Mouse (Mus musculus): ENCODE data around the gene Adcy7. TPM values are rescaled to one million over a fixed set of nuclear protein-coding genes. Genes with fewer than 3 reads are reported as not detected.

Adcy7 gene
- polyA plus RNA-seq, 2 experiments = 20.0 to 24.7 TPM

- Histone ChIP-seq H3K27me3 (ENCODE audit: control insufficient read depth, insufficient read depth, low read length) (no peaks in the 10 kb centered on the region), H3K4me2 (ENCODE audit: low read depth) (no peak overlapping the region), H3K9me3 (ENCODE audit: control insufficient read depth, low read length) (no peaks in the 10 kb centered on the region), H3K9ac (replicated peaks) (no peak overlapping the region), H3K4me3 (ENCODE audit: insufficient read depth in 1 of 2, low read depth in 2 of 2, low read length in 2 of 2) (no peak overlapping the region), H3K36me3 (replicated peaks; ENCODE audit: control insufficient read depth, insufficient read depth, low read depth) (peaks cover 68% of the 10 kb centered on the region), H3K27ac (no peak overlapping the region), H3K4me1 (replicated peaks; ENCODE audit: control insufficient read depth in 2 of 2, insufficient read depth in 2 of 2, low read length in 1 of 2) (no peaks in the 10 kb centered on the region)
- WGBS (ENCODE audit: insufficient replicate concordance) = 61% methylated on average over 8 of the region's 8 CpGs
- TF ChIP-seq CTCF (IDR thresholded peaks at IDR 0.05; ENCODE audit: low read depth) (no peak), EP300 (IDR thresholded peaks at IDR 0.05; ENCODE audit: low read depth) (no peak)
- ATAC-seq (ENCODE audit: insufficient read depth) (no peak), DNase-seq (ENCODE audit: low read depth in 3 of 3, low spot score in 3 of 3) (no peak)
These were observed 44.1 kb downstream of the Adcy7 start for GRCm38 (mm10) chr8:88316139-88316931.

- Histone ChIP-seq H3K9me3 (ENCODE audit: control insufficient read depth, low read length) (no peaks in the 10 kb centered on the region), H3K4me1 (replicated peaks; ENCODE audit: control insufficient read depth in 2 of 2, insufficient read depth in 2 of 2, low read length in 1 of 2) (no peaks in the 10 kb centered on the region), H3K27ac (no peak overlapping the region), H3K36me3 (replicated peaks; ENCODE audit: control insufficient read depth, insufficient read depth, low read depth) (peaks cover 71% of the 10 kb centered on the region), H3K4me2 (ENCODE audit: low read depth) (no peak overlapping the region), H3K27me3 (ENCODE audit: control insufficient read depth, insufficient read depth, low read length) (no peaks in the 10 kb centered on the region), H3K9ac (replicated peaks) (no peak overlapping the region), H3K4me3 (ENCODE audit: insufficient read depth in 1 of 2, low read depth in 2 of 2, low read length in 2 of 2) (no peak overlapping the region)
- ATAC-seq (ENCODE audit: insufficient read depth) (no peak), DNase-seq (ENCODE audit: low read depth in 3 of 3, low spot score in 3 of 3) (no peak)
- no peak for TF ChIP-seq CTCF (IDR thresholded peaks at IDR 0.05; ENCODE audit: low read depth)
- no peak for TF ChIP-seq EP300 (IDR thresholded peaks at IDR 0.05; ENCODE audit: low read depth)
- WGBS (ENCODE audit: insufficient replicate concordance) = 81% methylated on average over 5 of the region's 5 CpGs
These were observed 45.1 kb downstream of the Adcy7 start for GRCm38 (mm10) chr8:88317341-88317740.

GRCm38 (mm10) chr8:88318151-88318550 lies 45.9 kb downstream of the Adcy7 start:
- H3K36me3 ChIP-seq (replicated peaks; ENCODE audit: control insufficient read depth, insufficient read depth, low read depth) = peaks cover 79% of the 10 kb centered on the region
- no peak for DNase-seq (ENCODE audit: low read depth in 3 of 3, low spot score in 3 of 3)
- H3K4me2 ChIP-seq (ENCODE audit: low read depth) = no peak overlapping the region
- H3K27ac ChIP-seq = no peak overlapping the region
- H3K9me3 ChIP-seq (ENCODE audit: control insufficient read depth, low read length) = no peaks in the 10 kb centered on the region
- H3K9ac ChIP-seq (replicated peaks) = no peak overlapping the region
- H3K4me3 ChIP-seq (ENCODE audit: insufficient read depth in 1 of 2, low read depth in 2 of 2, low read length in 2 of 2) = no peak overlapping the region
- TF ChIP-seq EP300 (IDR thresholded peaks at IDR 0.05; ENCODE audit: low read depth) (no peak), CTCF (IDR thresholded peaks at IDR 0.05; ENCODE audit: low read depth) (no peak)
- H3K4me1 ChIP-seq (replicated peaks; ENCODE audit: control insufficient read depth in 2 of 2, insufficient read depth in 2 of 2, low read length in 1 of 2) = no peaks in the 10 kb centered on the region
- no peaks in the 10 kb centered on the region for H3K27me3 ChIP-seq (ENCODE audit: control insufficient read depth, insufficient read depth, low read length)
- 97% methylated on average over 8 of the region's 8 CpGs for WGBS (ENCODE audit: insufficient replicate concordance)
- no peak for ATAC-seq (ENCODE audit: insufficient read depth)

- Histone ChIP-seq H3K9ac (replicated peaks) (no peak overlapping the region), H3K9me3 (ENCODE audit: control insufficient read depth, low read length) (no peaks in the 10 kb centered on the region), H3K36me3 (replicated peaks; ENCODE audit: control insufficient read depth, insufficient read depth, low read depth) (peaks cover 79% of the 10 kb centered on the region), H3K27me3 (ENCODE audit: control insufficient read depth, insufficient read depth, low read length) (no peaks in the 10 kb centered on the region), H3K4me1 (replicated peaks; ENCODE audit: control insufficient read depth in 2 of 2, insufficient read depth in 2 of 2, low read length in 1 of 2) (no peaks in the 10 kb centered on the region), H3K27ac (no peak overlapping the region), H3K4me2 (ENCODE audit: low read depth) (no peak overlapping the region), H3K4me3 (ENCODE audit: insufficient read depth in 1 of 2, low read depth in 2 of 2, low read length in 2 of 2) (no peak overlapping the region)
- DNase-seq (ENCODE audit: low read depth in 3 of 3, low spot score in 3 of 3) = no peak
- TF ChIP-seq CTCF (IDR thresholded peaks at IDR 0.05; ENCODE audit: low read depth) = no peak
- TF ChIP-seq EP300 (IDR thresholded peaks at IDR 0.05; ENCODE audit: low read depth) = no peak
- 90% methylated on average over 6 of the region's 6 CpGs for WGBS (ENCODE audit: insufficient replicate concordance)
- no peak for ATAC-seq (ENCODE audit: insufficient read depth)
These were observed 47.9 kb downstream of the Adcy7 start for GRCm38 (mm10) chr8:88320134-88320533.

DNA sequence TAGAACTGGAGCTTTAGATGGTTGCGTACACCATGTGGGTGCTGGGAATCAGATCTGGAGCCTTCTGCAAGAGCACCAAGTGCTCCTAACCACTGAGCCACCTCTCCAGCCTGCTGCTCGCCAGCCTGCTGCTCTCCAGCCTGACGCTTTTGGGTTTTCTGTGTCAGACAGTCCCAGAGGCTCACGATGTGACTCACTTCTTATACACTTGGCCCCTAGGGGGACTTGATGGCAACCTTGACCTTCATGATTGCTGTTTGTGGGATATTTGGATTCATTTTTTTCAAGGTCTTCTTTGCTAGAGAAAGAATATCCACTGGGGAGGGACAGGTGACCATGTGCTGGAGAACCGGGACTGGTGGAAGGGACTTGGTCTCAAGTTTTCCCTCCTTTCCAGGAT lies 49.2 kb downstream of the Adcy7 start:
- 90% methylated on average over 5 of the region's 5 CpGs for WGBS (ENCODE audit: insufficient replicate concordance)
- Histone ChIP-seq H3K27me3 (ENCODE audit: control insufficient read depth, insufficient read depth, low read length) (no peaks in the 10 kb centered on the region), H3K4me3 (ENCODE audit: insufficient read depth in 1 of 2, low read depth in 2 of 2, low read length in 2 of 2) (no peak overlapping the region), H3K27ac (no peak overlapping the region), H3K4me1 (replicated peaks; ENCODE audit: control insufficient read depth in 2 of 2, insufficient read depth in 2 of 2, low read length in 1 of 2) (no peaks in the 10 kb centered on the region), H3K9ac (replicated peaks) (no peak overlapping the region), H3K4me2 (ENCODE audit: low read depth) (no peak overlapping the region), H3K36me3 (replicated peaks; ENCODE audit: control insufficient read depth, insufficient read depth, low read depth) (peaks cover 84% of the 10 kb centered on the region), H3K9me3 (ENCODE audit: control insufficient read depth, low read length) (no peaks in the 10 kb centered on the region)
- ATAC-seq (ENCODE audit: insufficient read depth) = no peak
- DNase-seq (ENCODE audit: low read depth in 3 of 3, low spot score in 3 of 3) = no peak
- TF ChIP-seq CTCF (IDR thresholded peaks at IDR 0.05; ENCODE audit: low read depth) (no peak), EP300 (IDR thresholded peaks at IDR 0.05; ENCODE audit: low read depth) (no peak)

Measured in liver, embryonic 14.5 days (tissue).